Mouse (Mus musculus): Measurements from ENCODE around the gene H1f0. TPM values are rescaled to one million over a fixed set of nuclear protein-coding genes. Genes with fewer than 3 reads are reported as not detected.
A peak's percentile ranks its signal among the peaks of the same experiment; 100 is the strongest.

The H1f0 gene
- polyA plus RNA-seq, 2 experiments = 47.8 to 65.2 TPM

DNA sequence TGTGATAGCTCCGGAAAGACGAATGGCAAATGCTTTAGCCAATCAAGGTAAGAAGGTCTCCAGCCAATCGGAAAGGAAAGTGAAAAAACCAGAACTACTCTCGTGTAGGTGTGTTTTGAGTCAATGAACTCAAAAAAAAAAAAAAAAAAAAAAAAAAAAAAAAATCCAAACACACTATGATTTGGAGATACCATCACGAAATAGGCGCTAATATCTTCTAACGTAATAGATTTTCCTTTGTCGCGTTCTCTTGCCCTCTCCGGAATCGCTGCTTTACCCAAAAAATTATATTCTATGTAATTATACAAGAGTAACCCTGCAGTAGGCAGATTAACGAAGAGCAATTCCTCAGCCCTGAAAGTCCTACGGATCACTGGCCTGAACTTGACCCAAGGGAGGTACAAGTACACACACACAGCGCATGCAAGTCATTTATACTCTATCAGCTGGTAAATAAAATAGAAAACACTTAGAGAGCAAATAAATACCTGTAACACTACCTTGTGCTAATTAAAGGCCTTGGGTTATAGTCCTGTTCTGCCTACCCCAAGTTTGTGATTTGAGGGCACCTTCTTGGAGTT is 35.0 kb downstream of the H1f0 start:
- TF ChIP-seq EP300 (IDR thresholded peaks at IDR 0.05; ENCODE audit: low read depth) = peak; percentile 63
- TF ChIP-seq CTCF (IDR thresholded peaks at IDR 0.05; ENCODE audit: low read depth) = no peak
- peak overlapping the region; percentile 65 for H3K9ac ChIP-seq (replicated peaks)
- peaks cover 28% of the 10 kb centered on the region for H3K36me3 ChIP-seq (replicated peaks; ENCODE audit: control insufficient read depth, insufficient read depth, low read depth)
- H3K4me2 ChIP-seq (ENCODE audit: low read depth) = peak overlapping the region; percentile 77
- WGBS (ENCODE audit: insufficient replicate concordance) = 8% methylated on average over 14 of the region's 14 CpGs
- H3K27me3 ChIP-seq (ENCODE audit: control insufficient read depth, insufficient read depth, low read length) = no peaks in the 10 kb centered on the region
- H3K4me1 ChIP-seq (replicated peaks; ENCODE audit: control insufficient read depth in 2 of 2, insufficient read depth in 2 of 2, low read length in 1 of 2) = peaks cover 49 to 51% of the 10 kb centered on the region in 2 experiments
- no peaks in the 10 kb centered on the region for H3K9me3 ChIP-seq (ENCODE audit: control insufficient read depth, low read length)
- DNase-seq (ENCODE audit: low read depth in 3 of 3, low spot score in 3 of 3) (no peak), ATAC-seq (ENCODE audit: insufficient read depth) (no peak)
- H3K4me3 ChIP-seq (ENCODE audit: insufficient read depth in 1 of 2, low read depth in 2 of 2, low read length in 2 of 2) = peak overlapping the region; percentile 49 to 55
- peak overlapping the region; percentile 58 for H3K27ac ChIP-seq

DNA sequence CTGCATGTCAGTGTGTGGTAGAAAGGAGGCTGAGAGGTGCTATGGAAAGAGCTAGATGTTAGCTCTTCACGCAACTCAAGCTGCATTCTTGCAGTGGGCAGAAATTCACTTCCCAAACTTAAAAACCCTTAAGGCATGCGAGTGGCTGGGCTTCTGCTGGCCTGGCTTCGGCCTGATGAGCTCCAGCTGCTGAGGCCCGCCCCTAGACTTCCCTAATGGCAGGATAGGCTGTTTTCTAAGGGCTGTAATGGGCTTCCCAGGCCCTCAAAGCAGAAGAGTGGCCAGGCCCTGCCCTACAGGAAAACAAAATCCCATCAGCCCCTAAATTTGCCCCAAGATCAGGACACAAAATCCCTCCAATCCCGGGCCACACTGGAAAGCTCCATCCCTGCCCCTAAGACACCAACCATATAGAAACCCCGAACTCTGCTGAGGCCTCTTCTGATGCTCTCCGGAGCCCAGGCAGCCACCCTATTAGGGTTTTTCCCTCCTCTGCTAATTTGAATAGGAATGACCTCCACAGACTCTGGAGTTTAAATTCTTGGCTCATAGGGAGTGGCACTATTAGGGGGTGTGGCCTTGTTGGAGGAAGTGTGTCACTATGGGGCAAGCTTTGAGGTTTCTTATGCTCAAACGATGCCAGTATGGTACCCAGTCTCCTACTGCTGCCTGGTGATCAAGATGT is 37.0 kb downstream of the H1f0 start:
- DNase-seq (ENCODE audit: low read depth in 3 of 3, low spot score in 3 of 3) = no peak
- H3K4me1 ChIP-seq (replicated peaks; ENCODE audit: control insufficient read depth in 2 of 2, insufficient read depth in 2 of 2, low read length in 1 of 2) = peaks cover 48 to 49% of the 10 kb centered on the region in 2 experiments
- no peaks in the 10 kb centered on the region for H3K9me3 ChIP-seq (ENCODE audit: control insufficient read depth, low read length)
- H3K27me3 ChIP-seq (ENCODE audit: control insufficient read depth, insufficient read depth, low read length) = no peaks in the 10 kb centered on the region
- TF ChIP-seq CTCF (IDR thresholded peaks at IDR 0.05; ENCODE audit: low read depth) (no peak), EP300 (IDR thresholded peaks at IDR 0.05; ENCODE audit: low read depth) (no peak)
- H3K27ac ChIP-seq = no peak overlapping the region
- WGBS (ENCODE audit: insufficient replicate concordance) = 68% methylated on average over 8 of the region's 8 CpGs
- no peak overlapping the region for H3K9ac ChIP-seq (replicated peaks)
- ATAC-seq (ENCODE audit: insufficient read depth) = no peak
- H3K4me3 ChIP-seq (ENCODE audit: insufficient read depth in 1 of 2, low read depth in 2 of 2, low read length in 2 of 2) = no peak overlapping the region
- H3K36me3 ChIP-seq (replicated peaks; ENCODE audit: control insufficient read depth, insufficient read depth, low read depth) = peaks cover 10% of the 10 kb centered on the region
- H3K4me2 ChIP-seq (ENCODE audit: low read depth) = no peak overlapping the region

DNA sequence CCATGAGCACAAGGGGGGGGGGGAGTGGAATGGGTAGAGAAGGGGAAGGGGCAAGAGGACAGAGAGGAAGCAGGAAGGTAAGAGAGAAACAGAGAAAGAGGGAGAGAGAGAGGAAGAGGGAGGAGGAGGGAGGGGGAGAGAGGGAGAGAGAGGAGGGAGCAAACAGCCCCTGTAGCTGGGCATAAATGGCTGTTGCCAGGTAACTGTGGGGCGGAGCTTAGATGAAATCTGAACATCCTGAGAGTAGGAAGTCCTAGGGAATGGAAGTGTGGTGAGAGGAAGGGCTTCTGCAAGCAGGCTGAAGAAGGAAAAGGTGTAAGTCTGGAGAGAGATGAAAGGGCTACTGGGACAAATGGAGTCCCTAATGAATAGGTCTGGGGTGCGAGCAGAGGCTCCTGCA is 38.0 kb downstream of the H1f0 start:
- H3K4me2 ChIP-seq (ENCODE audit: low read depth) = no peak overlapping the region
- 72% methylated on average over 2 of the region's 2 CpGs for WGBS (ENCODE audit: insufficient replicate concordance)
- peak overlapping the region; percentile 3; the same call in 1 of the 2 replicates for H3K27ac ChIP-seq
- no peak for DNase-seq (ENCODE audit: low read depth in 3 of 3, low spot score in 3 of 3)
- TF ChIP-seq CTCF (IDR thresholded peaks at IDR 0.05; ENCODE audit: low read depth) (no peak), EP300 (IDR thresholded peaks at IDR 0.05; ENCODE audit: low read depth) (no peak)
- H3K9me3 ChIP-seq (ENCODE audit: control insufficient read depth, low read length) = no peaks in the 10 kb centered on the region
- no peak for ATAC-seq (ENCODE audit: insufficient read depth)
- no peak overlapping the region for H3K9ac ChIP-seq (replicated peaks)
- H3K27me3 ChIP-seq (ENCODE audit: control insufficient read depth, insufficient read depth, low read length) = no peaks in the 10 kb centered on the region
- no peaks in the 10 kb centered on the region; the same call in 1 of the 2 replicates for H3K36me3 ChIP-seq (replicated peaks; ENCODE audit: control insufficient read depth, insufficient read depth, low read depth)
- H3K4me3 ChIP-seq (ENCODE audit: insufficient read depth in 1 of 2, low read depth in 2 of 2, low read length in 2 of 2) = no peak overlapping the region
- peaks cover 43 to 45% of the 10 kb centered on the region in 2 experiments for H3K4me1 ChIP-seq (replicated peaks; ENCODE audit: control insufficient read depth in 2 of 2, insufficient read depth in 2 of 2, low read length in 1 of 2)

GRCm38 (mm10) chr15:79067631-79068030 is 39.4 kb downstream of the H1f0 start:
- peak; percentile 15 for ATAC-seq (ENCODE audit: insufficient read depth)
- Histone ChIP-seq H3K27me3 (ENCODE audit: control insufficient read depth, insufficient read depth, low read length) (no peaks in the 10 kb centered on the region), H3K9me3 (ENCODE audit: control insufficient read depth, low read length) (no peaks in the 10 kb centered on the region), H3K27ac (peak overlapping the region; percentile 93), H3K36me3 (replicated peaks; ENCODE audit: control insufficient read depth, insufficient read depth, low read depth) (no peaks in the 10 kb centered on the region), H3K4me2 (ENCODE audit: low read depth) (peak overlapping the region; percentile 62), H3K4me3 (ENCODE audit: insufficient read depth in 1 of 2, low read depth in 2 of 2, low read length in 2 of 2) (peak overlapping the region in 1 of 2 experiments; percentile 10; a peak in 2 of 4 replicates), H3K4me1 (replicated peaks; ENCODE audit: control insufficient read depth in 2 of 2, insufficient read depth in 2 of 2, low read length in 1 of 2) (peaks cover 42 to 45% of the 10 kb centered on the region in 2 experiments), H3K9ac (replicated peaks) (peak overlapping the region; percentile 32; the same call in 1 of the 2 replicates)
- peak; percentile 66 to 73 (median 69) for DNase-seq (ENCODE audit: low read depth in 3 of 3, low spot score in 3 of 3)
- TF ChIP-seq EP300 (IDR thresholded peaks at IDR 0.05; ENCODE audit: low read depth) = peak; percentile 85
- TF ChIP-seq CTCF (IDR thresholded peaks at IDR 0.05; ENCODE audit: low read depth) = no peak
- WGBS (ENCODE audit: insufficient replicate concordance) = 23% methylated on average over 3 of the region's 3 CpGs

GRCm38 (mm10) chr15:79068416-79068815 is 40.2 kb downstream of the H1f0 start:
- H3K27ac ChIP-seq = peak overlapping the region; percentile 93
- H3K4me3 ChIP-seq (ENCODE audit: insufficient read depth in 1 of 2, low read depth in 2 of 2, low read length in 2 of 2) = no peak overlapping the region
- H3K9ac ChIP-seq (replicated peaks) = peak overlapping the region; percentile 32
- no peaks in the 10 kb centered on the region for H3K27me3 ChIP-seq (ENCODE audit: control insufficient read depth, insufficient read depth, low read length)
- peak overlapping the region; percentile 62 for H3K4me2 ChIP-seq (ENCODE audit: low read depth)
- no peaks in the 10 kb centered on the region for H3K36me3 ChIP-seq (replicated peaks; ENCODE audit: control insufficient read depth, insufficient read depth, low read depth)
- peak in 1 of 3 experiments; percentile 61 for DNase-seq (ENCODE audit: low read depth in 3 of 3, low spot score in 3 of 3)
- peaks cover 41 to 43% of the 10 kb centered on the region in 2 experiments for H3K4me1 ChIP-seq (replicated peaks; ENCODE audit: control insufficient read depth in 2 of 2, insufficient read depth in 2 of 2, low read length in 1 of 2)
- H3K9me3 ChIP-seq (ENCODE audit: control insufficient read depth, low read length) = no peaks in the 10 kb centered on the region
- 44% methylated on average over 3 of the region's 3 CpGs for WGBS (ENCODE audit: insufficient replicate concordance)
- ATAC-seq (ENCODE audit: insufficient read depth) = peak; percentile 71
- peak; percentile 40; the same call in 1 of the 2 replicates for TF ChIP-seq EP300 (IDR thresholded peaks at IDR 0.05; ENCODE audit: low read depth)
- no peak for TF ChIP-seq CTCF (IDR thresholded peaks at IDR 0.05; ENCODE audit: low read depth)
